Mouse (Mus musculus): ENCODE data around the gene Vldlr.

The Vldlr gene

GRCm38 (mm10) chr19:27239913-27240312, 23.6 kb downstream of the Vldlr start:
- DNase-seq, result no peak

- DNase-seq, result peak in 1 of 2 experiments; percentile 15
Measured at GRCm38 (mm10) chr19:27243527-27243926, 27.2 kb downstream of the Vldlr start.

- peak; percentile 27 to 28 for DNase-seq
Measured at GRCm38 (mm10) chr19:27254756-27255155, 38.5 kb downstream of the Vldlr start.

DNA sequence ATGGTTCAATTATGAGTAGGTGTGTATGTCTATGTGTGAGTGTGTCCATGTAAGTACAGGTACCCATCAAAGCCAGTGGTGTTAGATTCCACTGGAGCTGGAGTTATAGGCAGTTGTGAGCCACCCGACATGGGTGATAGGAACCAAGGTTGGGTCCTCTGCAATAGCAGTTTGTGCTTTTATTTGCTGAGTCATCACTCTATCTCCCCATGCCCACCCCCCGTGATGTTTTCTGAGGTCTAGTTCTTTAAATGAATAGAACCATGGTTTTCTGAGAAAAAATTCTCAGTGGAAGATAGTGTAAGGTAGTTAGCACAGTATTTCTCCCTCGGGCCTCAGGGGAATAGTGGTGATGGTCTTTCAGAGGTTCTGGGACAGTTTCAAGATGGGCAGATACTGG, 39.4 kb downstream of the Vldlr start:
- DNase-seq, result no peak

DNA sequence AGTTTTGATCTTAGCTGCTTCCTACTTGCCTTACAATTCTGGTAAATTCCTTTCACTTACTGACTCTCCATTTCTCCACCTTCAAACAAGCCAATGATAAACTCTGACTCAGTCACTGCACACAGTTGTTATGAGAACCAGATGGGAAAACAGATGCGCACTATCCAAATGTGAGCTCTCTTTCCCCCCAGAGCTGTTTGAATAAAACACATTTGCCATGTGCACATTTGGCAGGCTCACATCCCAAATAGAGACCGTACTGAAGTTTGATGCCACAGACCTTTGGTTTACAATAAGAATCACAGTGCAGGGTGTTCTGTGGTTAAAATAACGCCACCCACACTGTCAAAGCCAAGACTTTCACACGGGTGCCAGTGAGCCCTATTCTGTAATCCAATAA, 43.8 kb downstream of the Vldlr start:
- no peak for DNase-seq

DNA sequence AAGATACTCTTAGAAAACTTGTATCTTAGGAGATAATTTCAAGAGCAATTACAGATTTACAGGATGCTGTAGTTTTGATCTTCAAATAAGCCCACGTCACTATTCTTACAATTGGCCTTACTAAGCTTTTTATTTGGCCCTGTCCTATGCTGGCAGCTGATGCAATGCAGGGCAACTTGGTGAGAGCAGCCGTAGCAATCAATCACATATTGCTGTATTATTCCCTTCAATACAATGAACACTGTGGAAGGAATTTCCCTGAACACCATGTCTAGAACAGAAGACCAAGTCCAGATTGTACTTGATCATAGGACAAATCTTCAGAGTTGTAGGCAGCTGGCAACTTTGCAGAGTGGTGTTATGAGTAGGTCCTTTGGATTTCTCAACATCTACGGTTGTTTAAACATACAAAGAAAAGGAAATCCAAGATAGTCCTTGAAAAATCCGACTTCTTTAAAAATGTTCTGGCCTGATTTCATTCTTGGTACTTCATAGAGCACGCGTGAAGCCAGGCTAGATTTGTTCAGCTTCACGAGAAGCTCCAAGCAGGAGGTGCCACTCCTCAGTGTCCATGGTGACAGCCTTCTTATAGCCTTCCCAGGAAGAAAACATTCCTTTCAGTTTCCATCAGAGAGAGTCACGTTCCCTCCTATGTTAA, 44.5 kb downstream of the Vldlr start:
- no peak for DNase-seq

DNA sequence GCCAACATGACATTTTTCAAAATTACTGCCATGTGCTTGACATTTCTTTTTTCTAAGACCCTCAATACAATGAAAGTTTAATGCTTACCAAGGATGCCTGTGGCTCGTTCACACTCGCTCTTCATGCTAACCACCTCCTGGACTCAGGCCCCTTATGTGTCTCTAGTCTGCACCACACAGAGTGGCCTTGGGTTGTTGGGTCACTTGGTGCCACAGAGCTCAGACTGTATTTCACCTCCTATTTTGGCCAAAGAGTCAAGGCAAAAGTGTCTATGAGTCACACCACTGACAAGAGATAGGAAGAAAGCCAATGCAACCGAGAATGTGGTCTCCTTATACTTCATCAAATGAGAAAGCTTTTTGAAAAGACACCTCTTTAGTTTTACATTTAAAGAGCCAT, 45.9 kb downstream of the Vldlr start:
- no peak for DNase-seq

DNA sequence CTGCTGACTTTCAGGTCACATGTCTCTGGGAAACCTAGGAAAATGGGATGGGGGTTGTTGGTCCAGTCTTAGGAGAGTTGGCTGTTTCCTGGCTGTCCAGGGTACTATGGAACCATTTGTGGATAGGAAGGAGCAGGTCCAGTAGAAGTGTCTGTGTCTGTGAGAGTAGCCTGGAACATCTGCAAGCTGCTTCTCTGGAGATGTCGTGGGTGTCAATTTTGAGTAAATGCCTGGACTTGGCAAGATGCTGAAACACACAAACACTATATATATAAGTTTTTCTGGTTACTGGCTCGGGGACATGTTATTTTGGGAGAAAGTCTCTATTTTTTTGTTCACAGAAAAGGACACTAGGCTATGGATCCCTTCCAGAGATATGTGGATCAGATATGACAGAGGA, 57.1 kb downstream of the Vldlr start:
- DNase-seq, result no peak

DNA sequence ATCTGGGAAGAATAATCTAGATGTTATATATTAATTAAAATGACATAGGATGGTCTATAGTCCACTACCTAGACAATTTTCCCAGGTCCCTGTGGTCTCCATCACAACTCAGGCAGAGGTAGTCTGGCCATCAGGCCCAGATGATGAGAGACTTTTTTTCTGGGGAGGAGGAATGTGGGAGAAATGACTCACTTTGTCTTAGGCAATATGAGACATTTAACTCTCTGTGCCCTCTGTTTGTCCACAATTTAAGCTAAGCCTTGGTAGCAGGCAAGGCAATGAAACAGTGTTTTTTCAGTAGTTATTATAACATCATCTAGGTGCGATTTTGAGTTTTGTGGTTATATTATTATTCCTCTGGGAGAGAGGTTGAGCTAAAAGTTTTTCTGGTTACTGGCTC, 58.1 kb downstream of the Vldlr start:
- no peak for DNase-seq

- DNase-seq, result no peak
Measured at GRCm38 (mm10) chr19:27279174-27279573, 62.9 kb downstream of the Vldlr start.

Data from kidney, postnatal 36 days (tissue).